Mouse (Mus musculus): ENCODE results near the gene Yipf3. TPM values are rescaled to one million over a fixed set of nuclear protein-coding genes. Genes with fewer than 3 reads are reported as not detected.
A peak's percentile ranks its signal among the peaks of the same experiment; 100 is the strongest.

Yipf3 gene
- 169 and 208 TPM in 2 replicates for total RNA-seq (2021)
- long read RNA-seq, transcript Yipf3-201 (9 exons, 2,035 nt) = major isoform, 143 of 190 reads
- long read RNA-seq, partial matches to known transcripts = 18 of 190 reads
- long read RNA-seq, other reads (novel, unspliced or antisense) = 26 of 190 reads

DNA sequence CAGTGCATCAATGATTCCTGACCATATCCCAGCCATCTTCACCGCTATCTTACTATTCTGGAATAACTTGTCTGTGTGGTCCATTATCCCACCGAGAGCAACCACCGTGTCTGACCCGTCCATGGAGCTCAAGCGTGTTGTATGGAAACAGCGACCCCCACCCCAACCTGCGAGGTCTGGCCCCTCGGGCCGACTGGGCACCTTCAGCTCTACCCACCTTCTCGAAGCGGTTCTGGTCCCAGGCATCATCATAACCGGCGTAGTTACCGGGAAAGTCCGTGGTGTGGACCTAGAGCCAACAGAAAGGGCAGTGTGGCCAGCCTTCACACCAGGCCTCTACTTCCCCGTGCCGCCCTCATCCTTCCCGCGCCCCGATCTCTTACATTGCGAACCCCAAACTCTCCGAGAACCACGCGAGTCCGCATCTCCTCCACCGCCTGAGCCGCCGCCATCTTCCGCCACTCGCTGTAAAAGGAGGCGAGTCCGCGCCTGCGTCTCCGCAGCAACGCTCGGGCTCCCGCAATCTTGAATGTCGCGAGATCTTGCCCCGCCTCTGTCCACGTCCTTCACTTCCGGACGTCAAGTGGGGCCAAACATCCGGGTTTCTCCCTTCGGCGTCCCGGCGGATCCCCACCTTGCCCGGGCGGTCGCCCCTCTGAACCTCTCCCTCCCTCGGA, at the start of gene Yipf3, which contains the start of gene Polr1c:
Gene Yipf3 (plus strand): TSS at position 569 of the 677 bp plus-strand sequence.
Gene Polr1c (minus strand): TSS at position 543 of the 677 bp plus-strand sequence.
- DNase-seq = peak; percentile 95

DNA sequence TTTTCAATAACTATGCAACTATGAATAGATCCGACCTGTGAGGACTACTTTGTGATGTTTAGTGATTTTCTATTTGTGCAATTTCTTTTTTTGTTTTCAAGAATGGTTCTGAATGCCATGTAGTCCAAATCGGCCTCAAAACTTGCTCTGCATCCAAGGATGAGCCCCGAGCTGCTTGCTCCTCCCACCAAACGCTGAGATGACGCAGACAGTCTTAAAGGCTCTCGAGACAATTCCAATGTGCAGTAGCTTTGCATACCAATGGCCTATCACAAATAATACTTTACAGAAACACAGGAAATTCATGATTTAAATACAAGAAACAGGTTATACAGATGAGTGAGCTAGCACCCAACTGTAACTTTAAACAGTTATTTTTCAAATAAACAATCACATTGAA, 46.7 kb upstream of the Yipf3 start:
- DNase-seq = peak; percentile 27

DNA sequence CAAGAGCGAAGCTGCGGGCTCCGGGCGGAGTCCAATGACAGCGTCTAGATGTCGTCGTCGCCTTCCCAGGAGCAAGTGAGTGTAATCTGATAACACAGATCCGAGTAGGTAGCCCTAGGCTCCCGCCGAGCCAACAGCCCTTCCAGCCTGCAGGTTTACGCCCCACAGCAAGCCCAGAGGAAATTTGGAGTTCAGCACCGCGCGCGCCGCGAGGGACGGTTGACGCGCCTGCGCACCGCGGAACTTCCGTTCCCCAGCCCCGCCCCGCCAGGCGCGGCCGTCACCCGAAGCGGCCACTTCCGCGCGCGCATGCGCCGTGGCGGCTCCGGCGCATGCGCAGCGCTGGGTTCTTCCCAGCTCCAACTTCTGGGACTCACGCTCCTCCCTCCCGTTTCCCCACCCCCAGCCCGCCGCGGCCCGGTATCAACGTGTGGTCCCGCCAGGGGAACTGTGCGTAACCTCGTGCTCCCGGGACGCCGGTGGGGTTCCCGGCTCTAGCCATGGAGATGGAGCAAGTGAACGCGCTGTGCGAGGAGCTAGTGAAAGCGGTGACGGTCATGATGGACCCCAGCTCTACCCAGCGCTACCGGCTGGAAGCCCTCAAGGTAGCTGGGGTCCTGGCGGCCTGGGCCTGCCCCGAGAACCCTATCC, 45.3 kb upstream of the Yipf3 start, which contains the start of the genes Polh and Xpo5:
Gene Polh (minus strand): TSS at position 225 of the 651 bp plus-strand sequence.
Gene Xpo5 (plus strand): TSS at position 362 of the 651 bp plus-strand sequence.
- peak; percentile 93 for DNase-seq

DNA sequence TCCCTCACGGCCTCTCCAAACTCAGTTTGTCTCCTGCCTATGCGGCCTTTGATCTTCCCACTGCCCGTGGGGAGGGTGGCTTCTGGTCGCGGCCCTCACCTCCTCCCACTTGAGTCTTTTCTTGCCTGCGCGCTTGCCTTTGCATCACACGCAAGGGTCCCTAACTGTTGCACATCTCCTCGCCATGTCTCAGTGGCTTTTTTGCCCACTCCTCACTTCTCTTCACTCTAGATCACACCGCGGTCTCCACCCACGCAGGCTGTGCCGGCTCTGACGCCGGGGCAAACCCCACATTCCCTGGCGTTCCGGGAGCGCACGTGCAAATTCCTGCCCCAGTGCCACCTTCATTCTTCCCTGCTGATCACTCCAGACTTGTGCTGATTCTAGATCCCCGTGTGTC, 44.8 kb upstream of the Yipf3 start:
- DNase-seq = peak; percentile 24

DNA sequence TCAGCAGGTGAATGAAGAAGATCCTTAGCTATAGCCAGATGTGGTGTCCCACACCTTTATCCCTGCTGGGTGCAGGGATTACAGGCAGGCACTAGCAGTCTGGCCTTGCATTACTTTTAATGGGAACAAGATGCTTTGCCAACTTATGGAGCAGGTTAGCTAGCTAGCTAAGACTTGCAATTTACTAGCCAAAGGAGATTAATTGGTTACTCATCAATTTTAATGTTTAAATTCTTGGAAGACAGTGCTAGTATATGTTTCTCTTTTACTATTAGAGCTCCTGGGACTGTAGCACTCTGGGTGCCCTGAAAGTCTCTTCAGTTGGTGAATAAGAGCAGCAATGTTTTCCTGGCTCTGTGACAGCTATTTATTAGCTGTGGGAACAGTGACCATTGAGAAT, 41.2 kb upstream of the Yipf3 start:
- DNase-seq = no peak

DNA sequence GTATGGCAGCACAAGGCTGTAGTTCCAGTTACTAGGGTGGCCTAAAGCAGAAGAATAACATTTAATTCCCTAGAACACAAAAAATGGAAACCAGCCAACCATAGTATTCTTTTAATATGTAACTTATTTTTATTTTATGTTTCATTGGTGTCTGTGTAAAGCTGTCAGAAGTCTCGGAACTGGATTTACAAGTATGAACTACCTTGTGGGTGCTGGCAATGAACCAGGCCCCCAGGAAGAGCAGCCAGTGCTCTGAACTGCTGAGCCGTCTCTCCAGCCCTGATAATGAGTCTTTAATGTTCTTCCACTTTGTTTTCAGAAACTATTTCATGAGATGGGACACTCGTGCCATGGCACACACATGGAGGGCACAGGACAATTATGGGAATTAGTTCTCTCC, 37.3 kb upstream of the Yipf3 start:
- no peak for DNase-seq

DNA sequence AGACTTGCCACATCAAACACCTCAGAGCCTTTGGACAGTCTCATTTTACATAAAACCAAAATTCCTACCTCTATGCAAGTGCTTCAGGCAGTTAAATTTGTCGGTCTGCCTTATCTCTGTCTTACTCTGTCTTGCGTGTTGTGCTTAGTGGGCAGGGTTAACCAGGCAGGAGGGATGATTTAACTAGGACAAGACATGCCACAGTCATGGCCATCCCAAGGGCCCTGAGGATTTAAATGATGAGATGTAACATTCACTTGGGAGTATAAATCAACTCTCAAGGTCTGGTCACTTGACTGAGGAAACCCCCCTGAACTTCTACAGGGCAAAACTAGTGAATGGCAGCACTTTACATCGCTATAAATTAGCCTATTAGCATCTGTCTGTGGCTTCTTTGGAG, 26.3 kb upstream of the Yipf3 start:
- DNase-seq = no peak

DNA sequence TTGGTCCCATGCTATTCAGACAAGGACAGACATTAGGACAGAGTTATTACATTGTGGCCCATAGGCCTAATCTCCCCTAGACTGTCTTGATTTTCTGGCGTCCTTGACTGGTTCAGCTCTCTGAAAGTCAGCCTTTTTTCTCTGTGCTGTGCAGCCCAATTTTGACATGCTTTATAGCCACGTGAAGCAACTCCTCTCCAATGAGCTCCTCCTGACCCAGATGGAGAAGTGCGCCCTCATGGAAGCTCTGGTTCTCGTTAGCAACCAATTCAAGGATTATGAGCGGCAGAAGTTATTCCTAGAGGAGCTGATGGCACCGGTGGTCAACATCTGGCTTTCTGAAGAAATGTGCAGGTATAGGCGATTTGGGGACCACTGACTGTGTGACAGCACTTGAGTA, 20.3 kb upstream of the Yipf3 start:
- no peak for DNase-seq

DNA sequence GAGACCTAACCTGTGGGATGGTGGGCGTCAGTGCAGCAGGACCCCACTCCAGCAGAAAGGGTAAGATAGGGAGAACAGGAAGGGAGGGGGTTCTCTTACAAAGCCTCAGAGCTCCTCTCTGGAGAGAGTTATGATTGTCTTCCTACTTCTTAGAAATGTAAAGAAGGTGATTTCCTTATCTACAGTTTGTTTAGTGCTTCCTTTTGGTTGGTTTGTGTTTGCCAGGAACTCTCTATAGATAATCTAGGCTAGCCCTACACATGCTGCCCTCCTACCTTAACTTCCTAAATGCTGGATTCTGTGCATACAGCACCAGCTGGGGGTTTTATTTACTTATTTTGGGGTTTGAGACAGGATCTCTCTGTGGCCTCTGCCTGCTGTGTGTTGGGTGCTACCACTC, 11.8 kb upstream of the Yipf3 start:
- no peak for DNase-seq

DNA sequence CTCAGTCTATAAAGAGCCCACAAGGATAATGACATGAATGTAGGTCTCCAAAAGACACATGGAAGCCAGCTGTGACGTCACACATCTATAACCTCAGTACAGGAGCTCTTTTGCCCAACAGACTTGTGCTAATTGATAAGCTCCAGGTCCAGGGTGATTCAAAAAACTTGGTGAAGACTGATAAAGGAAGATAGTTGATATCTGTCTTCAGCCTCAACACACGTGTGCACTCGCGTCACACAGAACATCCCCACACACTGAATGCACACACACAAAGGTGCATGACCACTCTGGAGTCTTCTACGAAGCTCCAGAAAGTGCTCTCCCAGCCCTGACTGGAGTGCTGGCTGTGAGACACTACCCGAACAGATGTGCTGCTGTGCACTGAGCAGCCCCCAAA, 10.8 kb upstream of the Yipf3 start:
- DNase-seq = no peak

DNA sequence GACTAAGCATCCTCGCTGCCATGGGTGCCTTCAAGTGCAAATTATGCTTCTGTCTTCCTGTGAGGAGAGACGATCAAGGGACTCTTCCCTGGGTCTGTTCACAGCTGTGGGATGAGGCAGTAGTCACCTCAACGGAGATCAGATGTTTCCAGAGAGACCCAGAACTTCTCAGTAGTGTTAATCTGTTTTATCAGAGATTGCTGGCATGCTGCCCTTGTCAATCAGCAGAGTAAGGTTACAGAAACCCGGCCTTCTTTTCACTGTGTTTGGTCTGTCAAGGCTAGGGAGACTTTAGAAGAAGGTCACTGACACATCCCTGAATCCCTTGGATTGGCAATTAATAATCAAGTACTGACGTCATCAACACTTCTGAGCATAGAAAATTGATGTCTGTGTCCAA, 10.4 kb upstream of the Yipf3 start:
- no peak for DNase-seq

DNA sequence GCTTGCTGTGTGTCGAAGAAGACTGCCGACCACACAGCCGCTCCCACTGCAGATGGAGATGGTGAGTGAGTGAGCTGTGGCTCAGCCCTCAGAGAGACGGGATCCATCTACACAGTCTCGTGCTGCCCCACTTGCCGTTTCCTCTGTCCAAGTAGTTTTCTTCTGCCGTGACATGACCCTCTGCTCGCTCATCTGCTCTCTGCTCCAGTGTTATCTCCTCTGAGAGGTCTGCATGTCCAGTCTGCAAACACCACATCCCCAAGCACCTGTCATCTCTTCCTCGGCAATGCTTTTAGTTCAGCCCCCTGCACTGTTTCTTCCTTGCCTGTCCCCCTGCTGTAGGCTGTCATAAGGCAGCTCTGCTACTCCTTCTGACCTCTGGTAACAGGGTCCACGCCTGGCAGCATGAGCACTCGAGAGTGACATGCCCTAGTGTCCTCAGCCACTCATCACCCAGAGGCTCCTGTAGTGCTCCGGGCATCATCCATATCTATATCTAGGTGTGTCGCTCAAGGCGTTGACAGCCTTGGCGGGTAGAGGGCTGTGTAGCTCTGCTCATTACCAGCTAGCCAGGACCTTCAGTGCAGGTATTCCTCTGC, 8.3 kb upstream of the Yipf3 start:
- DNase-seq = no peak

DNA sequence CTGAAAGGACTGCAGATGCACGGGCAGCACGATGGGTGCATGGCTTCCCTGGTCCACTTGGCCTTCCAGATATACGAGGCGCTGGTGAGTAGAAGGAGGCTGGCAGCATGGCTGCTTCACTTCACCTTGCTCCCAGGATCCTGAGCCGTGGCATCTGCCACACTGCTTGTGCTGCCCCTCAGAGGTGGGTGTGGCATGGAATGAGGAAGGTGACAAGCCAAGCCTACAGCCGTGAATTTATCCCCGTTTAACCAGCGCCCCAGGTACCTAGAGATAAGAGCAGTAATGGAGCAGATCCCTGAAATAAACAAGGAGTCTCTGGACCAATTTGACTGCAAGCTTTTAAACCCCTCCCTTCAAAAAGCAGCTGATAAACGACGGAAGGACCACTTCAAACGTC, 6.4 kb upstream of the Yipf3 start:
- no peak for DNase-seq

DNA sequence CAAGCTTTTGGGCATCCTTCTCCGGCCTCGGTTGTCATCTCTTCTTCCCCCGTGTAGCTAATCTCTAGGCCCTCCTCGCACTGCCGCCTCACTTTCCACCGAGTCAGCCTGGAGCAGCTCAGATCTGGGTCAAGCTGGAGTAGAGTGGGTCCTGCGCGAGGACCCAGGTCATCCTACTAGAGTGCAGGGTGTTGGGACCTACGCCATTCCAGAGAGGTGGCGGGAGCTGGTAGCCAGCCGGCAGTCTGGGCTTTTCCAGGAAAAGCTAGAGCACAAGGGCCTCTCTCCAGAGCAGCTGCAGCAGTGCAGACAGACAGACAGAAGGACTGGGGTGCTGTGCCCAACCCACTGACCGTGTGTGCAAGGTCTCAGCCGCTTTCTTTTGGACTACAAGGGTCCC, 5.6 kb upstream of the Yipf3 start:
- no peak for DNase-seq

DNA sequence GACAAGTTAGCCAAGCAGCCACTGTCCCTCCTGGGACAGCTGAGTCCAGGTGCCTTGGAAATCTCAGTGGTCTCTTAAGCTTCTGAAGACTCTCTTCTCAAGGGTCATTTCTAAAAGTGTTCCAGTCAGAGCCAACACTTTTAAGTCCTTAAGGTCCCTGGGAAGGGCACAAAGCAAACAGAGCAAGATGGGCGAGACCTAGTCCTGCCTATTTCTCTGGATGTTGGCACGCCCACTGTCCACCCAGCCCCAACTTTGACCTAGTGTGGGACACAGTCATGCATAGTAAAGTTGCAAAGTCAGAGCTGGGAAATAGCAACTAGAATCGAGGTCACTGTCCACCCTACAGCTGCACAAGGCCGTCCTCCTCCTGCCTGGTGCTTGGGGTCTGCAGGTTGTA, 4.9 kb upstream of the Yipf3 start:
- DNase-seq = no peak

DNA sequence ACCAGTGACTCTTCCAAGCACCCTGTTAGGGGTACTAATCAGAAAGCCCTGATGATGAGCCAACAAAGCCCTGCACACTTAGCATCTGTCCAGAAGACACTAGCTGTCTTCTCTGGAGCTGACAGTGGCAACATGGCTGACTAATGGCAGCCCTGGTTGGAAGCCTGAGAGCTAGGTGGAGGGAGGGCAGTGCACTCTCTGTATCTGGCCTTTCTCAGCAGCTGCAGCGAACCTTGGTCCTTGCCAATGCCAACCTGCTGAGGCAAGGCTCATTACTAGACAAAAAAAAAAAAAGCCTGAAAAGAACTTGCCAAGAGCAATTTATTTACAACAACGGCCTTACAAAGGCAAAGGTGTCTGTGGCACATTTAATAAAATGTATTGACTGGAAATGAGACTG, 4.3 kb upstream of the Yipf3 start:
- no peak for DNase-seq

DNA sequence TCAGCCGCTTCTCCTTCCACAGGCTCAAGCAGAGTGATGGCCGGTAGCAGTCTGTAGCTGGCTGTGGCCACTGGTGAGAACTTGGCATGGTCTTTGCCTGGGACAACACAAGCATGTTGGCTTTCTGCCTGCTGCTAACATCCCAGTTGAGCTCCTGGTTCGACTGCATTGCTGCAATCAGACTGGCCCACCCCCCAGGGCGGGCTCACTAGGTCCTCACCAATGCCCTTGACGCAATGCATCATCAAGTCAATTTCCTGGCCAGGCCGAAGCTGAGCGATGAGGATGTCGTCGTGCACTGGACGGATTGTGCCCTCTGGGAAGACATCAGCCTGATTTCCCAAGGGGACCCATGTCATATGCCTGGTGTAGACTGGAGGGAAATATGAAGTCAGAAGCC, 3.3 kb upstream of the Yipf3 start:
- peak; percentile 82 for DNase-seq

DNA sequence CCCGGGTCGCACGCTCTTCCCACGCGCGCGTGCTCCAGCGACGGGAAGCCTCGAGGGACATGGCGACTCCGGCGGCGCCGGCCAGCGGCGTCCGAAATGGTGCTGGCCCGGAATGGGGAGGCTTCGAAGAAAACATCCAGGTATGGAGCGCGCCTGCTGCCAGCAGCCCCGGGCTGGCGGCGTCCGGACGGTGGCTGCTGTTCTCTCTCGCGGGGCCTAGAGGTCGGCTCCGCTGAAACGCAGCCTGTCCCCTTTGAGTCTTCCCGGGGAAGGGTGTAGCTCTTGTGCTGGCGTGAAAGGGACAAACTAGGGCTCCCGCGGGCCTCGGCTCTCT, 276 bp downstream of the Yipf3 start:
- DNase-seq = no peak

DNA sequence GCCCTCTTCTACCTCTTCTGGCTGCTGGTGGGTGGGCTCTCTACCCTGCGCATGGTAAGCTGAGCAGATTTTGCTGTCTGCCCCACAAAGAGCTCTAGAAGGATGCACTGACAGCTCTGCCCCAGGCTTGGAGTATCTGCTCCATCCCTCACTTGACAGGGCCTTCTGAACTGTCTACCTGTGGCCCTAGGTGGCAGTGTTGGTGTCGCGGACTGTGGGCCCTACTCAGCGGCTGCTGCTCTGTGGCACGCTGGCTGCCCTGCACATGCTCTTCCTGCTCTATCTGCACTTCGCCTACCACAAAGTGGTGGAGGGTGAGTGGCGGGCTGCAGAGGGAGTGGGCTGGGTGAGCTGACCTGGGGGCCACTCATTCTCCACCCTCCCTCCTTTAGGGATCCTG, 3.3 kb downstream of the Yipf3 start:
- DNase-seq = no peak

DNA sequence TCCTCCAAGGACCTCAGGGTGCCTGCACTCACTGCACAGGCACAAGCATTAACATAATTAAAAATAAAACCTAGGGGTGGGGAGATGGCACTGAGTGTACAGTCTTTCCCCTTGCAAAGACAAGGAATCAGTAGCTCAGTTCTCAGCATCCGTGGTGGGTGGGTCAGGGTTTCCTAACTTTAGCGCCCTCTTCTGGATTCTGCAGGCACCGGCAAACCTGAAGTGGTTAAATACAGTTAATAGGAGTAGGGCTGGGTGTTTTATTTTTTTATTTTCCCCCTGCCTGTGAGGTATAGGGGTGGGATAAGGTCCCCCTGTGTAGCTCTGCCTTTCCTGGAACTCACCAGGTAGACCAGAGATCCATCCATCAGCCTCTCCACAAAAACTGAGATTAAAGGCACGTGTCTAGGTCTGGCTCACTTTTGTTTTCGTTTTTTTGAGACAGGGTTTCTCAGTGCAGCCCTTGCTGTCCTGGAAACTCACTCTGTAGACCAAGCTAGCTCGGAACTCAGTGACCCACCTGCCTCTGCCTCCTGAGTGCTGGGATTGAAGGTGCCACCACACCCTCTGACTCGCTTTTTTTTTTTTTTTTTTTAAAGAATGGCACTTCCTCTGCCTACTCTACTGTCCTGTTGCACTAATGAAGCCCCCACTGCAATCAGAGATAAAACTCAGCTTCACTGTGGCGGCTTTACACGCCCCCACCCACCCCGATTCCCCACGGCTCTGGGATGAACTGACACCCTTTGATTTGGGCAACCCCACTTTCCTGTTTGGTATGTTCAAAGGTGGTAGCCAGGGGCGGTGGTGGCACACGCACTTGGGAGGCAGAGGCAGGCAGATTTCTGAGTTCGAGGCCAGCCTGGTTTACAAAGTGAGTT, 4.9 kb downstream of the Yipf3 start:
- DNase-seq = no peak

DNA sequence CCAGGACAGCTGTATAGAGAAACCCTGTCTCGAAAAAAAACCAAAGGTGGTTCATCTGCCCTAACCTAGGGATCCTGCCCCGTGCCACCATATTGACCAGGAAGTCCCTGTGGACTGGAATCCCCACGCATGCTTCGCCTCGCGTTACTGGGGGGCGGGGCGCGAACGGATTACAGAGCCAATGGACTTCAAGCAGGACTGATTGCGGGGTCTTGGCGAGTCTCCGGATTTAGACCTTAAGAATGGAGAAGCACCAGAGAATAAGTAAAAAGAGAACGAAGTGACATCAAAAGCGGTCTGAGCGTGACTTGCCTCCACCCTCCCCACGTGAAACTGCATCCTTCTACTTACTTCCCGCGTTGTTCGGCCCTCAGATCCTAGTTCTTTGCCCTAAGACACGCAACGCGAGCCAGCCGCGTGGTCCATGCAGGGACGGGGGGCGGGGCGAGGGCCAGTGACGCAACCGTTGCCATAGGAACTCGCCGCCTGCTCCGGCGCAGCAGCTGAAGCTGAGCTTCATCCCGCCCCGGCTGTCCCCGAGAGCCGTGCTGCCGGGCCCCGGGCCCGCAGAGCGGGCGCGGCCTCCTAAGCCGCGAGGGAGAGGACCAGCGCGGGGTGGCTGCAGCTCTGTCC, 5.7 kb downstream of the Yipf3 start, which contains the start of gene Lrrc73:
Gene Lrrc73 (plus strand): TSS at position 80 of the 633 bp plus-strand sequence.
- peak; percentile 97 for DNase-seq

DNA sequence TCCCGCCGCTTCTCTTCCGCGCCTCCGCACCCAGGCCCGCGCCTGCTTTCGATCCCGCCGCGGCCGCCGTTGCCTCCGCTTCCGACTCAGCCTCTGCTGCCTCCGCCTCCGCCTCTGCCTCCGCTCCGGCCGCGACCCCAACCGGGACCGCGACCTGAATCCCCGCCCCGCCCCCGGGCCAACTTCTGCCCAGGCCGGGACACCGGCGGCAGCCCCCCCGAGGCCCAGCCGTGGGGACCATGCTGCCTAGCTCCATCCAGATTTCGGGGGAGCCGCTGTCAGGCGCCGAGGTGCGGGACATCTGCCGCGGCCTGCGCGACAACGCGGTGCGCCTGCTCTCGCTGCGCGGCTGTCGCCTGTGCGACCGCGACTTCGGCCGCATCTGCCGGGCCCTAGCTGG, 6.2 kb downstream of the Yipf3 start:
- peak; percentile 47 for DNase-seq
